Mouse (Mus musculus) ES-Bruce4 (cell line): ENCODE data around the gene Slc46a3.

ENCODE experiments used
- CTCF ChIP-seq: IDR thresholded peaks from one replicate; pipeline ENCODE4 v1.8.1; 2011; ENCODE audit warnings: low read depth, low read length
- EP300 ChIP-seq: IDR thresholded peaks from 2 replicates; pipeline ENCODE4 v1.6.1; 2011; ENCODE audit warnings: low read depth, low read length; ENCODE audit not compliant: insufficient read depth
- POLR2A ChIP-seq: IDR thresholded peaks from one replicate; pipeline ENCODE4 v1.8.1; 2011; ENCODE audit warnings: low read length; ENCODE audit not compliant: insufficient read depth

- TF ChIP-seq CTCF (no peak), POLR2A (no peak), EP300 (no peak)
Observed at GRCm38 (mm10) chr5:147892735-147893134, 1.9 kb downstream of the Slc46a3 start.
